Mouse (Mus musculus) embryonic facial prominence, embryonic 14.5 days (tissue): ENCODE measurements around the gene Plekha1. TPM values are rescaled to one million over a fixed set of nuclear protein-coding genes. Genes with fewer than 3 reads are reported as not detected.

ENCODE experiments used
- ATAC-seq: fragments of 200-750 bp; cut with Nextera tagmentation; 2 replicates; pipeline ENCODE4 v1.8.0; 2017; ENCODE audit warnings: low read depth, moderate number of reproducible peaks, moderate TSS enrichment
- DNase-seq: peaks from one replicate; pipeline ENCODE4 v3.0.0-alpha.2; 2015; ENCODE audit warnings: low spot score
- H3K27ac ChIP-seq: fragments of 300-500 bp; sonication (generic); replicated peaks from 2 replicates; pipeline ENCODE4 v1.5.1; 2014; ENCODE audit warnings: low read depth, mild to moderate bottlenecking, low read length, moderate library complexity
- H3K27me3 ChIP-seq: fragments of 300-500 bp; sonication (generic); replicated peaks from 2 replicates; pipeline ENCODE4 v1.6.1; 2014; ENCODE audit warnings: low read length; ENCODE audit not compliant: control insufficient read depth, insufficient read depth
- H3K36me3 ChIP-seq: fragments of 300-500 bp; sonication (generic); 2 replicates; pipeline ENCODE4 v1.6.1; 2014; ENCODE audit warnings: low read length, mixed read lengths; ENCODE audit not compliant: control insufficient read depth, insufficient read depth
- H3K4me1 ChIP-seq: fragments of 300-500 bp; sonication (generic); 2 replicates; pipeline ENCODE4 v1.6.1; 2014; ENCODE audit warnings: antibody characterized with exemption, low read length; ENCODE audit not compliant: control insufficient read depth, insufficient read depth
- H3K4me2 ChIP-seq: fragments of 300-500 bp; sonication (generic); 2 replicates; pipeline ENCODE4 v1.6.1; 2014; ENCODE audit warnings: low read depth, mild to moderate bottlenecking, low read length, moderate library complexity, mixed read lengths
- H3K4me3 ChIP-seq: fragments of 300-500 bp; sonication (generic); 2 replicates; pipeline ENCODE4 v1.5.1; 2014; ENCODE audit warnings: low read depth, mild to moderate bottlenecking, low read length
- H3K9ac ChIP-seq: fragments of 300-500 bp; sonication (generic); 2 replicates; pipeline ENCODE4 v1.6.1; 2014; ENCODE audit warnings: low read depth, mild to moderate bottlenecking, low read length, moderate library complexity, mixed read lengths
- H3K9me3 ChIP-seq: fragments of 300-500 bp; sonication (generic); 2 replicates; pipeline ENCODE4 v1.6.1; 2016; ENCODE audit warnings: low read length; ENCODE audit not compliant: control insufficient read depth
- WGBS: fragments of 180-500 bp; shearing (Covaris S2); extraction: QIAGEN DNeasy Blood & Tissue Kit; methylation state at CpG from one replicate; pipeline ENCODE4 v1.1.7; 2014; 5-methylcytosine and 5-hydroxymethylcytosine counted together
- polyA plus RNA-seq: library from polyadenylated mRNA; unstranded; fragments of >200 nt; fragmentation: Nextera tagmentation; extraction: Ambion mirVana; gene quantifications from 2 replicates; pipeline ENCODE4 v1.2.1, GENCODE M21; 2014

Gene Plekha1
- polyA plus RNA-seq, 1 experiment from 2014 or later = 33.1 TPM

GRCm38 (mm10) chr7:130828475-130828874 lies 37.1 kb upstream of the Plekha1 start:
- DNase-seq (no peak), ATAC-seq (no peak)
- Histone ChIP-seq H3K27me3 (no peaks in the 10 kb centered on the region), H3K9ac (no peak overlapping the region), H3K9me3 (no peaks in the 10 kb centered on the region), H3K27ac (no peak overlapping the region), H3K4me2 (no peak overlapping the region), H3K4me1 (no peaks in the 10 kb centered on the region), H3K36me3 (no peaks in the 10 kb centered on the region), H3K4me3 (no peak overlapping the region)
- WGBS = 82% methylated on average over 10 of the region's 10 CpGs

DNA sequence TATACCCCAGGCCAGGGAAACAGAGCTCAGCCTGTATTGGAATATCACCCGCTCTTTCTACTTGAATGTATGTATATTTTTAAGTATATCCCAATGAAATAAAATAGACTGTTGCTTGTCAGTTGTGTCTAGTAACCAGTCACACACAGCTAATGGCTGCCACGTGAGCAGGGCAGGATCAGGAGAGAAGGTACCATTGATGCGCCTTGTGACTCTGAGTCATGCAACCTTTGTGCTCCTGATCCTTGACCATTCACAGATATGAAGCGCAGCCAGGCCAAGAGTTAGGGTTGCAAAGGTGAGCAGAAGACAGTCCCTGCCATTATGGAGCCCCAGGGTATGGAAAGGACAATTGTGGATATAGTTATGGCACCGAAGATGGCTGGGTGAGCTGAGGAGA lies 34.0 kb upstream of the Plekha1 start:
- 85% methylated on average over 5 of the region's 5 CpGs for WGBS
- H3K4me2 ChIP-seq = no peak overlapping the region
- H3K4me3 ChIP-seq = no peak overlapping the region

GRCm38 (mm10) chr7:130834299-130834698 lies 31.3 kb upstream of the Plekha1 start:
- peaks cover 7% of the 10 kb centered on the region; the same call in 1 of the 2 replicates for H3K4me1 ChIP-seq
- 0 out of 2 replicates have a peak, but pooled peaks cover 5% of the 10 kb centered on the region for H3K27me3 ChIP-seq
- WGBS = 27% methylated on average over 21 of the region's 21 CpGs
- ATAC-seq (peak; percentile 93), DNase-seq (peak; percentile 82)
- no peak overlapping the region for H3K4me2 ChIP-seq
- H3K27ac ChIP-seq = no peak overlapping the region
- no peak overlapping the region for H3K4me3 ChIP-seq
- H3K36me3 ChIP-seq = no peaks in the 10 kb centered on the region
- no peaks in the 10 kb centered on the region for H3K9me3 ChIP-seq
- no peak overlapping the region for H3K9ac ChIP-seq

More for the DNA sequence above, 34.0 kb upstream of the Plekha1 start:
- ATAC-seq = no peak
- H3K36me3 ChIP-seq = no peaks in the 10 kb centered on the region
- DNase-seq = no peak
- H3K27me3 ChIP-seq = 0 out of 2 replicates have a peak, but pooled peaks cover 5% of the 10 kb centered on the region
- no peak overlapping the region for H3K27ac ChIP-seq
- H3K9ac ChIP-seq = no peak overlapping the region
- H3K4me1 ChIP-seq = peaks cover 7% of the 10 kb centered on the region; the same call in 1 of the 2 replicates
- H3K9me3 ChIP-seq = no peaks in the 10 kb centered on the region

- ATAC-seq (peak; percentile 59; the same call in 1 of the 2 replicates), DNase-seq (peak; percentile 67)
- 13% methylated on average over 18 of the region's 18 CpGs for WGBS
- no peak overlapping the region for H3K4me3 ChIP-seq
- 0 out of 2 replicates have a peak, but pooled peaks cover 5% of the 10 kb centered on the region for H3K27me3 ChIP-seq
- H3K36me3 ChIP-seq = no peaks in the 10 kb centered on the region
- H3K4me1 ChIP-seq = peaks cover 7% of the 10 kb centered on the region; the same call in 1 of the 2 replicates
- no peak overlapping the region; the same call in 1 of the 2 replicates for H3K27ac ChIP-seq
- no peak overlapping the region for H3K4me2 ChIP-seq
- 0 out of 2 replicates have a peak overlapping the region, but pooled peaks have one; percentile 5 for H3K9ac ChIP-seq
- H3K9me3 ChIP-seq = no peaks in the 10 kb centered on the region
Measured at GRCm38 (mm10) chr7:130834958-130835861, 30.3 kb upstream of the Plekha1 start.

- WGBS = 80% methylated on average over 9 of the region's 9 CpGs
- Histone ChIP-seq H3K4me3 (no peak overlapping the region), H3K36me3 (no peaks in the 10 kb centered on the region), H3K27me3 (0 out of 2 replicates have a peak, but pooled peaks cover 5% of the 10 kb centered on the region), H3K9ac (no peak overlapping the region), H3K9me3 (no peaks in the 10 kb centered on the region), H3K27ac (no peak overlapping the region), H3K4me2 (no peak overlapping the region), H3K4me1 (peaks cover 7% of the 10 kb centered on the region; the same call in 1 of the 2 replicates)
- ATAC-seq (no peak), DNase-seq (no peak)
Measured at GRCm38 (mm10) chr7:130836066-130836465, 29.5 kb upstream of the Plekha1 start.

DNA sequence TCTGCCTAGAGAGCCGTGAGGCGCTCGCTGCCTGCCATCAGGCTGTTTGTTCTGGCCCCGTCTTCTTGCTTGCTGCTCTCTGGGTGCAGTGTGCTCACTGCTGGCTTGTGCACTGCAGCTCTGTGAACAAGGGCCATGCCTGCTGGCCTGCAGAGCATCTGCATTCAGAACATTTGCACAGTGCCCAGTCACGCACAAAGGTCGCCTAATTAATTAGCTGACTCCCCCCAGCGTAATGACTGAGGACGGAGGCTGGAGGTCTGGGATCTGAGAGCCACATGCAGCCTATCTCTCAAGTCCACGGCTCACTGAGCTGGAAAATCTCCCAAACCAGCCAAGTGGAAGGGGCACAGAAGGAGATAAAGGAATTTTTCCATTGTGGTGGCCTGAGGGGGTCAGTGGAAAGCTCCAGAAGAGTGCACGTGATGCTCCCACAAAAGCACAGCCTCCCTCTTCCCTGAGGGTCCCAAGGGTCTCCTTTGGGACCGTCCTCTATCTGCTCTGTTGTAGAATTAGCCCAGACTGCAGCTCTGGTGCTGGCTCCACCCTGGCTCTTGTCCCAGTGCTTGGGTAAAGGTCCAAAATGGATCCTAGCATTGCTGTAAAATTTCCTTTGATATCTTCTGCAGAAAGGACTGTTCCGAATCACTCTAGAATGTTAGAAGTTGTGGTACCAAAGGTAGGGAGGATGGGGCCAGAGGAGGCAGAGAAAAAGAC lies 27.5 kb upstream of the Plekha1 start:
- H3K27me3 ChIP-seq = 0 out of 2 replicates have a peak, but pooled peaks cover 5% of the 10 kb centered on the region
- H3K9me3 ChIP-seq = no peaks in the 10 kb centered on the region
- no peak overlapping the region for H3K9ac ChIP-seq
- WGBS = 30% methylated on average over 12 of the region's 12 CpGs
- no peaks in the 10 kb centered on the region for H3K36me3 ChIP-seq
- no peak overlapping the region for H3K4me3 ChIP-seq
- H3K27ac ChIP-seq = no peak overlapping the region
- no peak overlapping the region for H3K4me2 ChIP-seq
- DNase-seq (peak; percentile 79), ATAC-seq (peak; percentile 31; the same call in 1 of the 2 replicates)
- H3K4me1 ChIP-seq = peaks cover 7% of the 10 kb centered on the region; the same call in 1 of the 2 replicates

DNA sequence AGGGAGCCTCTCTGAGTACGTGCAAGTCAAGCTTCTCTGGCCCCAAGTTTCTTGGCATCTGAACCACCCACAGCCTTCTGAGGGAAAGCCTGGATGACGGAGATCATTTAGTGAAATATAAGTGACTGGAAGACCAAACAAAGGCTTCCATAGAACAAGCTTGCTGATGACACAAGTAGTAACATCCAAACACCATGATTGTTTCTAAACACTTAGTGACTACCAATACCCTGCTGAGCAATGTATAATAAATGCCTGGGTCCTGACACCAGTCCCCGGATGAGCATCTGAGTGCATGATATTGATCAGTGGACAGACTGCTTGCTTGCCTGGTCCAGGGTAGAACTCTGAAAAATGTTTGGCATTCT lies 26.9 kb upstream of the Plekha1 start:
- Histone ChIP-seq H3K4me2 (no peak overlapping the region), H3K27ac (no peak overlapping the region), H3K27me3 (0 out of 2 replicates have a peak, but pooled peaks cover 4% of the 10 kb centered on the region), H3K9me3 (no peaks in the 10 kb centered on the region), H3K36me3 (no peaks in the 10 kb centered on the region), H3K9ac (no peak overlapping the region), H3K4me1 (peaks cover 7% of the 10 kb centered on the region; the same call in 1 of the 2 replicates), H3K4me3 (no peak overlapping the region)
- no peak for ATAC-seq
- WGBS = 64% methylated on average over 3 of the region's 3 CpGs
- no peak for DNase-seq

- H3K9ac ChIP-seq = no peak overlapping the region
- no peaks in the 10 kb centered on the region for H3K9me3 ChIP-seq
- no peaks in the 10 kb centered on the region for H3K36me3 ChIP-seq
- 89% methylated on average over 12 of the region's 12 CpGs for WGBS
- no peak overlapping the region for H3K4me2 ChIP-seq
- no peak overlapping the region for H3K27ac ChIP-seq
- ATAC-seq = no peak
- no peaks in the 10 kb centered on the region for H3K27me3 ChIP-seq
- no peak for DNase-seq
- H3K4me3 ChIP-seq = no peak overlapping the region
- H3K4me1 ChIP-seq = peaks cover 7% of the 10 kb centered on the region; the same call in 1 of the 2 replicates
Measured at GRCm38 (mm10) chr7:130839380-130840100, 26.0 kb upstream of the Plekha1 start.
